Mouse (Mus musculus) stomach, postnatal 0 days (tissue): ENCODE measurements around the gene Rnf157. TPM values are rescaled to one million over a fixed set of nuclear protein-coding genes. Genes with fewer than 3 reads are reported as not detected.

ENCODE experiments used
- ATAC-seq: fragments of 200-750 bp; cut with Nextera tagmentation; 2 replicates; pipeline ENCODE4 v1.8.0; 2017; ENCODE audit not compliant: low FRiP score, low TSS enrichment
- DNase-seq: peaks from one replicate; pipeline ENCODE4 v3.0.0-alpha.2; 2016; ENCODE audit warnings: low spot score
- H3K27ac ChIP-seq: fragments of 300-500 bp; sonication (generic); replicated peaks from 2 replicates; pipeline ENCODE4 v1.5.1; 2014; ENCODE audit warnings: mild to moderate bottlenecking, control low read depth
- H3K27me3 ChIP-seq: fragments of 300-500 bp; sonication (generic); 2 replicates; pipeline ENCODE4 v1.6.1; 2014; ENCODE audit warnings: low read length; ENCODE audit not compliant: control insufficient read depth, insufficient read depth
- H3K36me3 ChIP-seq: fragments of 300-500 bp; sonication (generic); 2 replicates; pipeline ENCODE4 v1.6.1; 2014; ENCODE audit warnings: low read length, mixed read lengths; ENCODE audit not compliant: control insufficient read depth, insufficient read depth
- H3K4me1 ChIP-seq: fragments of 300-500 bp; sonication (generic); replicated peaks from 2 replicates; pipeline ENCODE4 v1.6.1; 2014; ENCODE audit warnings: antibody characterized with exemption; ENCODE audit not compliant: control insufficient read depth, insufficient read depth
- H3K4me2 ChIP-seq: fragments of 300-500 bp; sonication (generic); replicated peaks from 2 replicates; pipeline ENCODE4 v1.6.1; 2014; ENCODE audit warnings: low read depth, mild to moderate bottlenecking, control low read depth, moderate library complexity
- H3K4me3 ChIP-seq: fragments of 300-500 bp; sonication (generic); 2 replicates; pipeline ENCODE4 v1.5.1; 2014; ENCODE audit warnings: low read depth, low read length, control low read depth
- H3K9ac ChIP-seq: fragments of 300-500 bp; sonication (generic); 2 replicates; pipeline ENCODE4 v1.6.1; 2014; ENCODE audit warnings: mild to moderate bottlenecking, low read length, control low read depth, mixed read lengths
- H3K9me3 ChIP-seq: fragments of 300-500 bp; sonication (generic); 2 replicates; pipeline ENCODE4 v1.6.1; 2016; ENCODE audit warnings: low read length; ENCODE audit not compliant: control insufficient read depth
- CTCF ChIP-seq: IDR thresholded peaks from 2 replicates; pipeline ENCODE4 v1.5.1; 2016; ENCODE audit warnings: antibody characterized with exemption, low read depth, mild to moderate bottlenecking, moderate library complexity
- EP300 ChIP-seq: optimal IDR thresholded peaks from 2 replicates; pipeline ENCODE3; 2016; ENCODE audit warnings: antibody characterized with exemption
- WGBS: fragments of 180-500 bp; shearing (Covaris S2); extraction: QIAGEN DNeasy Blood & Tissue Kit; methylation state at CpG from one replicate; pipeline ENCODE4 v1.1.7; 2014; 5-methylcytosine and 5-hydroxymethylcytosine counted together
- polyA plus RNA-seq: library from polyadenylated mRNA; unstranded; fragments of >200 nt; fragmentation: Nextera tagmentation; extraction: Ambion mirVana; gene quantifications from 2 replicates; pipeline ENCODE4 v1.2.1, GENCODE M21; 2015

Gene Rnf157
- polyA plus RNA-seq, 1 experiment from 2014 or later = 2.8 TPM

DNA sequence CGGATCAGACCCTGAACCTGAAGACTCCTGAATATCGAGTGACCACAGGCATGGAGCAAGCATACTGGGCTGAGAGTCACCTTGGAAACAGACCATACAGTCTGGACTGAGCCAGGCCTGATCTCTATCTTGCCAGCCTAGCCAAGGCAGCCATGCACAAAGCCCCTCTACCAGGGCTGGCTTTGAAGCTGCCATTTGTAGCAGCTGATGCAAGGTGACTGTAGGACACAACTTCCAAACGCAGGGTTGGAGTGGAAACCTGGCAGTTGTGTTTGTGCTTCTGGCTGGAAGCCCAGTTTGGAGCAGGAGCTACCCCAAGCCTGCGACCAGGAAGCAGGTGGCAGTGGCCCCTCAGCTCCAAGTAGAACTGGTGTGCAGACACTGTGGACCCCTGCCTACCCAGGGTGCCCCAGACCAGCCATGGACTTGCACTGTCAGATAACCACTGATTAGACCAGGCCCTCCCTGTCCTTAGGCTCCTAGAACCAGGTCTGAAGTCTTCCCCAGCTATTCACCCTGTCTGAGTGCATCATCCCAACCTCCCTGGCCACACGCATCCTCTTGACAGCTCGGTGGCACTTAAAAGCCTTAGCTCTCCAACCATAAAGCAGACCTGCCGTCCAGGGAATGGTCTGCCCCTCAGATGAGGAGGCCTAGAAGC, 27.7 kb upstream of the Rnf157 start:
- Histone ChIP-seq H3K27ac (no peak overlapping the region), H3K9ac (no peak overlapping the region), H3K4me3 (no peak overlapping the region), H3K4me1 (peaks cover 11% of the 10 kb centered on the region), H3K9me3 (no peaks in the 10 kb centered on the region), H3K4me2 (no peak overlapping the region), H3K27me3 (no peaks in the 10 kb centered on the region), H3K36me3 (no peaks in the 10 kb centered on the region; the same call in 1 of the 2 replicates)
- DNase-seq = peak; percentile 61
- peak; percentile 16; the same call in 1 of the 2 replicates for ATAC-seq
- TF ChIP-seq CTCF (no peak), EP300 (no peak)
- 60% methylated on average over 7 of the region's 7 CpGs for WGBS

DNA sequence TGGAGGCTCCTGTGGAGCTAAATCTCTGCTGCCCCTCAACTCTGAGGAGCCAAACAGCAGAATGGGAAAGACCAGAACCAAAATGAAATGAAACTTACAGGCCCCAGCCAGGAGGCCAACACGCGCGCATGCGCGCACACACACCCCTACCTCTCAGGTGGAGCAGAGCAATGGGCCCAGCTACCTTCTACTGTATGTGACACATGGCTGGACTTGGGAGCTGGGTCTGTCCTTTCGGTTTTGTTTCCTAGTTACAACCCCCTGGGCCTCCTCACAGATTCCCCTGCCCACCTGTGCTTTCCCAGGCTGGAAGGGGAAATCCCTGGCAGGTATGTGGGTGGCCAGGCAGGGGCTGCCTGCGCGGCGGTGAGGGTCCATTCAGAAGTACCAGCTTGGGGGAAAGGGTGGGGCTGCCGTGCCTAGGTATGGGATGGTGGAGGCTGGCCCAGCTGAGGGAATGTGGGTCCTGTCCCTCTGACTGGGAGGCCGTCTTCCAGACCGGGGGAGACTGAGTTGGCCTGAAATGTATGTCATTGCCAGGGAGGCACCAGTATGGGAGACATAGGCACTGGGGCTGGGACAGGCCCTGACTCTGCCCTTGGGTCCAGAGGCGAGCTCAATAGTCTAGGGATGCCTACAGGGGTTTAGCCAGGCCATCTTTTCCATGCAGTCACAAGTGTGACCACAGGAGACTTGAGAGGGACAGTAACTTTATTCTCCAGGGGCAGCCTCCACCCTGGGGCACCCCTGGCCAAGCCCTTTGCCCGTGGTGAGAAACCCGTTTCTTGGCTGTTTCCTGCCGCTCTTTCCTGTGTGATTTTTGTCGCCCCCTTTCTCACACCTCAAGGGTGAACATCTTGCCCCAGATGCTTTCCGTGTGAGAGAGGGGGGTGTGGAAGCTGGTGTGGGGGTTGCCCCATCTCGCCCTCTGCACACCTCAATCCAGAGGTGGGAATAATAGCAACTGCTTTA, 26.7 kb upstream of the Rnf157 start:
- ATAC-seq (no peak; the same call in 1 of the 2 replicates), DNase-seq (no peak)
- TF ChIP-seq EP300 = no peak
- Histone ChIP-seq H3K9ac (no peak overlapping the region), H3K27ac (no peak overlapping the region), H3K36me3 (no peaks in the 10 kb centered on the region; the same call in 1 of the 2 replicates), H3K9me3 (no peaks in the 10 kb centered on the region), H3K4me2 (no peak overlapping the region), H3K4me3 (no peak overlapping the region), H3K4me1 (peaks cover 11% of the 10 kb centered on the region), H3K27me3 (no peaks in the 10 kb centered on the region)
- 75% methylated on average over 19 of the region's 19 CpGs for WGBS

DNA sequence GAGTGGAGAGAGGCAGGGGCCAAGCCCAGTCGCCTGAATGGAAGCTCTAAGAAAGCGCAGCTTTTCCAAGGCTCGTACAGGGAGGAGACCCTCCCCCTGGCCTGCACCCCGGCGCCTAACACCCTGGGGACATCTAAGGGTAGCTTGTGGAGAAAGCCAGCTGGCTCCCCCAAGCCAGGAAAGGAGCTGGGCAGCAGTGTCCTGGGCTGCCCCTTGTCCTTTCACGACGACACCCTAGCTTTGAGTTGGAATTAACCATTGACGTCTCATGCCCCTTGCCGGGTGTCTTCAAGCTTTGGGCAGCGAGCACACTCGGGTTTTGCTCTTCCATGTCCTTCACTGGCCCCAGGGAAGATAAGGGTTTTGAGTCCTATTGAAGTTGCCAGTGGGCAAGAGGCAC, 24.7 kb upstream of the Rnf157 start:
- H3K4me3 ChIP-seq = no peak overlapping the region
- H3K4me2 ChIP-seq = 0 out of 2 replicates have a peak overlapping the region, but pooled peaks have one; percentile 67
- no peak overlapping the region for H3K27ac ChIP-seq
- TF ChIP-seq EP300 (no peak), CTCF (no peak)
- H3K9ac ChIP-seq = no peak overlapping the region
- WGBS = 71% methylated on average over 11 of the region's 11 CpGs
- ATAC-seq (no peak), DNase-seq (no peak)
- peaks cover 11% of the 10 kb centered on the region for H3K4me1 ChIP-seq
- no peaks in the 10 kb centered on the region for H3K27me3 ChIP-seq
- no peaks in the 10 kb centered on the region; the same call in 1 of the 2 replicates for H3K36me3 ChIP-seq
- H3K9me3 ChIP-seq = no peaks in the 10 kb centered on the region

DNA sequence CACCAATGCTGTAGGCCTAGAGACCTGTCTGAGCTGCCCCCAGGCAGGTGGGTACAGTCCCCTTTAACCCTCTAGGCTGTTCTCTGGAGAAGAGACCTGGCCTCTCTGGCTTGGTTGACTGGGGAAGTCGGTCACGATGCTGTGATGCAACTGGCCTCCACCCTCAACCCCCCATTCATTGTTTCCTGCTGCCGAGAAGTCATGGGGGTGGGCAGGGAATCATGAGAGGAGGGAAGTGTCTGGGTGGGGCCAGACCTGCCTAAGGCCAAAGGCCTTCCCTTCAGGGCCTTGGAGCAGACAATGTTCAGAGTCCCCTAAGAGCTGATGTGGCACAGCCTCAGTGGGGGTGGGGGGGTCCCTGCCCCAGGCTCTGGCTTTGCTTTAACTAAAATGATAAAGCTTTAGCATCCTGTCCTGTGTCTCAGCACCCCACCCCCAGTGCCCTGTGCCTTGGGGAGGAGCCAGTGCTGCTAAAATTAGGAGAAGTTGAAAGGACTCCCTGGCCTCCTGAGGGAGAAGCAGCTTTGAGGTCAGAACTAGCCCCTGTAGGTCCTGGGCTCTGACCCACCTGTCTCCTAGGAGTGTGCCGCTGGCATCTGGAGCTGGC, 24.0 kb upstream of the Rnf157 start:
- H3K4me1 ChIP-seq = peaks cover 11% of the 10 kb centered on the region
- DNase-seq (no peak), ATAC-seq (no peak)
- peak overlapping the region; percentile 67 for H3K4me2 ChIP-seq
- no peak overlapping the region; the same call in 1 of the 2 replicates for H3K9ac ChIP-seq
- no peaks in the 10 kb centered on the region for H3K27me3 ChIP-seq
- no peaks in the 10 kb centered on the region for H3K9me3 ChIP-seq
- TF ChIP-seq CTCF (no peak), EP300 (no peak)
- WGBS = 49% methylated on average over 4 of the region's 4 CpGs
- H3K4me3 ChIP-seq = no peak overlapping the region
- H3K27ac ChIP-seq = peak overlapping the region; percentile 13; the same call in 1 of the 2 replicates
- no peaks in the 10 kb centered on the region; the same call in 1 of the 2 replicates for H3K36me3 ChIP-seq

DNA sequence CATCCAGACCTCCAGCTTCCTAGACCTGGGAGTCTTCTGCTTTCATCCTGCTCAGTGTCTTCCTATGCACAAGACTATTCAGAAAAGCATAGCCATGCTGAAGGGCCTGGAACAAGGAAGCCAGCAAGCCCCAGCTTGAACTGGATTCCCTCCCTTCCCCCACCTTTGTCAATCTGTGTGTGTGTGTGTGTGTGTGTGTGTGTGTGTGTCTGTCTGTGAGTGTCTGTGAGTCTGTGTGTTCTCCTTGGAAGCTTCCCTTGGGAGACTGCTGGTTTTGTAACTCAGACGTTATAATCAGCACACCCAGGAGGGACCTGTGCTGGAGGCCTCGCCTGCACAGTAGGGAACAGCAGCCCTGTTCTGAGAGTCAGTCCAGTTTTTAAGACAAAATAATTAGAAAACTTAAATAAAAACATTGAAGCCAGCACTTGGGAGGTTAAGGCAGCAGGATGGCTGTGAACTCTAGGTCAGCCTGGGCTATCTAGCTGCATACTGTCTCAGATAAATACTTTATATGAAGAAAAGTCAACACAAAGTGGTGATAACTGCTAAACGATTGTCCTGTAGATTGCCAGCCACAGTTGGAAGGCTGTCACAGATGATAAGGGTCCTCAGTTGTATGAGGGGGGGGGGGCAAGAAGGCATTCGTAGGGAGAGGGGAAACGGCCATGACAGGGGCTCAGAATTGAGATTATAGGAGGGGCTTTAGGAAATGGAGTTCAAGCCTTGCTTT, 23.3 kb upstream of the Rnf157 start:
- ATAC-seq (no peak), DNase-seq (no peak)
- no peaks in the 10 kb centered on the region; the same call in 1 of the 2 replicates for H3K36me3 ChIP-seq
- peak overlapping the region; percentile 13; the same call in 1 of the 2 replicates for H3K27ac ChIP-seq
- H3K9me3 ChIP-seq = no peaks in the 10 kb centered on the region
- TF ChIP-seq EP300 (no peak), CTCF (no peak)
- H3K4me3 ChIP-seq = peak overlapping the region; percentile 69; the same call in 1 of the 2 replicates
- peaks cover 11% of the 10 kb centered on the region for H3K4me1 ChIP-seq
- H3K27me3 ChIP-seq = no peaks in the 10 kb centered on the region
- 41% methylated on average over 5 of the region's 5 CpGs for WGBS
- H3K4me2 ChIP-seq = peak overlapping the region; percentile 67
- H3K9ac ChIP-seq = peak overlapping the region; percentile 41
